Mouse (Mus musculus) brain, embryonic 18.5 days (tissue): ENCODE results near the gene Sh3pxd2a.

Experiments used
- DNase-seq: peaks from one replicate; pipeline ENCODE4 v3.0.0-alpha.2; 2012; ENCODE audit warnings: low read depth, low spot score

Gene Sh3pxd2a

GRCm38 (mm10) chr19:47464304-47465241 is at the start of gene Sh3pxd2a:
Sh3pxd2a (minus strand) TSS chr19:47464401.
- DNase-seq, result no peak

GRCm38 (mm10) chr19:47513618-47513897 is 49.4 kb upstream of the Sh3pxd2a start:
- no peak for DNase-seq

DNA sequence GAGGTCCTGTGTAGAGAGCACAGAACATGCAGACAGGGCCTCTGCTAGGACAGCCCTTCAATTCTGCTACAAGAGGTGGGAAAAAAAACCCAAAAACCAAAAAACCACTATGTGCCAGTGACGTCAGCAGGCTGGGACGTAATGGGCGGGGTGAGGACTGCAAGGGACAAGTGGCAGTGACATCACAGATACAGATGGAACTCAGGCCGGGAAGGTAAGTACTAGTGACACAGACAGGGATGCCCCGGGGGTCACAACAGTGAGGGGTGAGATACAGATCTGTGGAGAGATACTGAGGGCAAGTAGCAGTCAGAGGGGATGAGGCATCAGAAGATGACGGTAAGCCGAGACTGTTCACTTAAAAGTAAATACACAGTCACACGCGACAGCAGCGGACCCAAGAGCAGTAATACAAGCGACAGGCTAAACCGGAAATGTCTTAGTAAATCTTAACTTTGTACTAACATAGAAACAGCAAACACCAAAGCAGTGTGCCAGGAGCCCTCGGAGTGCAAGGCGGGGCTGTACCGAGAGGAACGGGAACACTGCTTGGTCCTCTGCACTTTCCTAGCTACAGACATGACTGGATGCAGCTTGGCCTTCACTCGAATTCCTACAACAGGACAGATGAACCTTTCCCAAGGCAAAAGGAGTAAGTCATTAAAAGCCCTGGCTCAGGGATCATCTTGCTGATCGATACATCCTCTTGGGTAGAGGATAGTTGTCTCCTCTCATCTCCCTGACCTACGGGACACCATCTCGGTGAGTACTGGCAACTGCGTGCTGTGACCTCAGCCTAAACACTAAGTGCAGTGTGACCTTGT is 48.8 kb upstream of the Sh3pxd2a start:
- no peak for DNase-seq

- no peak for DNase-seq
Measured at GRCm38 (mm10) chr19:47511958-47512357, 47.8 kb upstream of the Sh3pxd2a start.

- no peak for DNase-seq
Measured at GRCm38 (mm10) chr19:47511294-47511675, 47.1 kb upstream of the Sh3pxd2a start.

GRCm38 (mm10) chr19:47510473-47511293 is 46.5 kb upstream of the Sh3pxd2a start:
- no peak for DNase-seq

GRCm38 (mm10) chr19:47510135-47510472 is 45.9 kb upstream of the Sh3pxd2a start:
- no peak for DNase-seq

- DNase-seq, result no peak
Measured at GRCm38 (mm10) chr19:47508771-47509281, 44.6 kb upstream of the Sh3pxd2a start.

DNA sequence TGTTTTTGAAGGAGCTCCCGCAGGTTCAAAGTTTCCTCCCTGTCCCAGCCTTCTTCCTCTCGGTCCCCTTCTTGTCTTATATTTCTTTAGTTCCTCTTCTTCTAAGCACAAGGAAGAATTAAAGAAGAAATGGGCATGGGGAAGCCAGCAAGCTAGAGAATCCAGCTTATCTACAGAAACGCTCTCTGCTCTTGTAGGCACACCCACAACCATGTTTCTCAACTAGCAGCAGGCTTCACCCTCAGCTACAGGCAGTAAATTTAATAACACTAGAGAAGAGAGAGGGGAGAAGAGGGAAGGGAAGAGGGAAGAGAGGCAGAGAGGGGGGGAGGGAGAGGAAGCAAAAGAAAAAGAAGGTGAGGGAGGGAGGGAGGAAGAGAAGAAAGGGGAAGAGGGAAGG is 44.0 kb upstream of the Sh3pxd2a start:
- DNase-seq, result no peak

DNA sequence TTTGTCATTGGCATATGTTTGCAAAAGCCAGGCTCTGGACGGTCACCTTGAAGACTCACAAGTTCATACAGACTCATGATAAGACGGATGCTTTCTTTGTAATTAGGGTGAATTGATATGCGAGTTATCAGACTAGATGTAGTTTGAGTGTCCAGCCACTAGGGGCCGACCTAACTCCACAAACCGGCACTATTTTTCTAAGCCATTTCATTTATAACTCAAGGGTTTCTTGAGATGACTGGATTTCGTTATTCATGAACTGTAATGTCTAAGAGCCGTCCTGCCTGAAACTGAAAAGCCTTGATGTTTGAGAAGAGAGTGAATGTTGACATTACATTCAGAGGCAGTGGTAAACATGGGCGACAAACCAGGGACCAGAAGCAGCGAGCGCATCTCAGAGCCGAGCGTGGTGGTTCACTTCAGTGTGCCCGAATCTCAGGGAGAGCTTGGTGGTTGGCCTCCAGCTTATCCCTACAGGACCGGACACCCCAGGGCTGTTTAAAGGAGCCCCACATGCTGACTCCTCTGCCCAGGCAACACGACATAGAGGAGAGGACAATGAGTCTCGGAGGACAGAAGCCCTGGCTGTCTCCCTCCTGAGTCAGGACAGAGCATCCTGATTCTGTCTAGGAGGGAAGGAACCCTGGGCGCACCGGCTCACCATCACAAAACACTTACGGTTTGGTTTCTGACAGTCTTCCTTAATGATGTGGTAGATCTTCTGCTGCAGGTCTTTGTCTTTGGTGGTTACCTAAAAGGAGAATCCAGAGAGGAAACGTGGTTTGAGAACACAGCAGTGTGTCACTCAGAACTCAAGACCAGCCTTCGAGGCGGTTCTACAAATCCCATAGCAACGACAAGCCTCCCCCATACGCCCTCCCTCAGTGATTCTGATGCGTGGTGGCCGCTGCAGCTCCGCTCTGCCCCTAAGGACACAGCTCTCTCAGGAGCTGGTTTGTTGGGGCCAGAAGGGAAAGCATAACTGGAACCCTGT is 43.2 kb upstream of the Sh3pxd2a start:
- DNase-seq, result no peak

DNA sequence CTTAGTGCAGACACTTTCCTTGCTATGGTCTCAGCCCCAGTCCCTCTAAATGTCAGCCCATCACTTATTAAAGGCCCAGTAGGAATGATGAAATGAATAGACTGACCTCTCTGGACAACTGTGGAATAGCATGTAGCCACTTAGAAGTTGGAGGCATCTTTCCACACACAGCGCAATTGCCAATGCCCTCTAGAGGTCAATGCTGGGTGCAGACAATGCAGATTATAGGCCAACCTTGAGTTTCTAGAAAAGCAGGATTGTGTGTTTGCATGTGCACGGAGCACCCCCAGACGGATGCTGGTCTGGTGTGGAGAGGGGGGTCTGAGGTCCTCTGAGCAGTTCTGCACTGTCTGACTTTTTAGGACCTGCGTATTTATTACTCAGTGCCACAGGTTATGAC is 39.4 kb upstream of the Sh3pxd2a start:
- DNase-seq, result no peak

- DNase-seq, result no peak
Measured at GRCm38 (mm10) chr19:47502563-47502962, 38.4 kb upstream of the Sh3pxd2a start.

DNA sequence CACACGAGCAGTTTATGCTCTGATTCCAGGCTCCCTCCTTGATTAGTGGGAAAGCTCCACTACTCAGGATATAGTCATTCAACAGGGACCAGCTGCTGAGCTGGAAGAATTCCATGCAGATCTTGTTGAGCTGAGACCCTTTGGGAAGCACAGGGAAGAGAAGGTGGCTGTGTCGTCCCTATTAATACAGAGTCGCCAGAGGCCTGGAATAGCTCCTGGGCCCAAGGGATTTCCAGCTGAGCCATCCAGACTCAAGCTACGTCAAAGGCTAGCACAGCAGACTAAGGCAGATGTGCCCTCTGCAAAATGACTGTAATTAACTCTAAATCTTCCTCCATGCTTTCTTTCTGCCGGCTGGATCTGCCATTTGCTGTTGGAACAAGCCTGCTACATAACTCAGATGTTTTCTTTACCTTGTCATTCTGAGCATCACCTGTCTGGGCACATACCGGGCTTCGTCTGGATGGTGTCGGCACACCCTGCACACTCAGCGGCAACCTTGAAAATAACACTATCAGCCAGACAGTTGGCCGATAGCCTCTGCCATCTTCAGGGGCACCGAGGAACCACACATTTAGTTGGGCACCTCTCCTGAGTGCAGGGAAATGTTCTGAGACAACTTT is 36.3 kb upstream of the Sh3pxd2a start:
- no peak for DNase-seq

DNA sequence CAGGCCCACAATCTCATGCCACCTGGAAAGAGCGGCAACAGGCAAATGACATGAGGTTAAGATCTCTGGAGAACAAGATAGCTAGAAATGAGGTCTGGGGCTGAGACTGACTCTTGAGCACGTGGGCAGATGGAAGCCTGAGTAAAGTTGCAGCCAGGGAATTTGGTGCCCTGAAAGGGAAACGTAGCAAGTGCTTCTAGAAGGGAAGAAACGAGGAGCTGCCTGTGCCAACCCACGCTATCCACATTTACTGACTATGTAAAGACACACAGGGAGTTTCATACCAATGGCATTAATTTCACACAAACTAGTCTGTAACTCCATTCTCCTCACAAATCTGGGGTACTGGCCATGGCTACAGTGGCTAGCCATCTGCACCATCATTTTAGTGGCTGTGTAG is 35.6 kb upstream of the Sh3pxd2a start:
- no peak for DNase-seq

GRCm38 (mm10) chr19:47498942-47499341 is 34.7 kb upstream of the Sh3pxd2a start:
- DNase-seq, result no peak

- DNase-seq, result no peak
Measured at GRCm38 (mm10) chr19:47497736-47498135, 33.5 kb upstream of the Sh3pxd2a start.

- DNase-seq, result no peak
Measured at GRCm38 (mm10) chr19:47497313-47497712, 33.1 kb upstream of the Sh3pxd2a start.

DNA sequence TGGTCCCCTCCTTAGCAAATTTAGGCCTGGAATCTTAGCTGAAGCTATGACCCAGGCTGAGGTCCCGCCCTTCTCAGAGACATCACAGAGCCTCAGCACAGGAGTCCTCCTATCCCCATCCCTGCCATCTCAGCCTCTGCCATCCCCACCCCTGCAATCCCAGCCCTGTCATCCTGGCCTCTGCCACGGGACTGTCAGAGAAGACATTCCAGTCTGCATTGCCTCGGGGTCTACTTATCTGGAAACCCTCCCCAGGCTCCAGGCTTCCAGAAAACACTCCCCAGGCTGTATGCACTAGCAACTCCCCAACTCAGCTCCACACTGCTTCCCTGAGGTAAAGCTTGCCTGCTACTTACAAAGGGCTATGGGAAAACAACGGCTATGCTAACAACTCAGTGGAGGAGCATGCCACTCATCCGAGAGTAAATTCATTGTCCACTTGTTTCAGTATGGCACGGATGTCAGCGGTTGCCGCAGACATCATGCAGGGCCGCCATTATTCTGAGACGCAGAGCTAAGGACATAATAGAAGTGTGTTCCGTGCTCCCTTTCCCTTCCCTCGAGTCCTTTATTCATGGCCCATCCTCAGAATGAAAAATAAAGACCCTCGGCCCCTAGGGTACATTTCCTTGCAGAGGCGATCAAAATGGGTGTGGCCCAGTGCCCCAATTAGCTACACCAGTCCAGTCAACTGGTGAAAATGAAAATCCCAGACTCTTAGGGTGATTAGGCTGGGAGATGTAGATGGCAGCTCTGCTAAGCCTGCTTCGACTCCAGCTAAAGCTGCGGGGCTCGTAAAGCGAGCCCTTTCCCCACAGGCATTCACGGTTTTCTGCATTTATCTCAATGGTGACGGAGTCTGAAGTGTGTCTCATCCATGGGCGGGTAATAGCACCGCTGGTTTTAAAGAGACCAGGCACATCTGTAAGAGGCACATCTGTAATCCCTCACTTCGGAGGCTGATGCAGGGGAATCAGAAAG is 29.1 kb upstream of the Sh3pxd2a start:
- DNase-seq, result no peak

GRCm38 (mm10) chr19:47492422-47492821 is 28.2 kb upstream of the Sh3pxd2a start:
- no peak for DNase-seq
